Mouse (Mus musculus) CD8-positive naive resting alpha-beta T cell, adult 2 months (primary cell): ENCODE measurements around the gene Gpd2.

Experiments used
- DNase-seq, 2 experiments: peaks; one replicate each; pipeline ENCODE4 v3.0.0; 2022; ENCODE audit warnings: low read depth in 2 of 2, low spot score in 2 of 2

The Gpd2 gene

DNA sequence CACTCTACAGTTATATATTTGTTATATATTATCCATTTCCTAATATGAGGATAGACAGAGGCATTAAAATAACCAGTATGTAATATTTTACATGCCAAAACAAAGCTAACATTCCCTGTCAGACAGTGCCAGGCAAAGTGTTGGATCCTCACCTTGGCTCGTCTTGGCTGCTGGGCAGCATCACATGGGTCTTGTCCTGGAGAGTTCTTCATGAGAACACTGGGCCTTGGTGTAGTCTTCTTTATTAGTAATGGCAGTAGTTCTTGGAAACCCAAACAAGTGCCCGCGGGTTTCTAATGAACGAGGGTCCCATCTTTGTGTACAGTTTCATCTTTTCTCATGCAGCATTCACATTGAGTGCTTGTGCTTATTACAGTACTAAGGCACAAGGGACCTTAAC lies 59.8 kb downstream of the Gpd2 start:
- DNase-seq: no peak

GRCm38 (mm10) chr2:57301539-57301938 lies 64.1 kb downstream of the Gpd2 start:
- no peak for DNase-seq

DNA sequence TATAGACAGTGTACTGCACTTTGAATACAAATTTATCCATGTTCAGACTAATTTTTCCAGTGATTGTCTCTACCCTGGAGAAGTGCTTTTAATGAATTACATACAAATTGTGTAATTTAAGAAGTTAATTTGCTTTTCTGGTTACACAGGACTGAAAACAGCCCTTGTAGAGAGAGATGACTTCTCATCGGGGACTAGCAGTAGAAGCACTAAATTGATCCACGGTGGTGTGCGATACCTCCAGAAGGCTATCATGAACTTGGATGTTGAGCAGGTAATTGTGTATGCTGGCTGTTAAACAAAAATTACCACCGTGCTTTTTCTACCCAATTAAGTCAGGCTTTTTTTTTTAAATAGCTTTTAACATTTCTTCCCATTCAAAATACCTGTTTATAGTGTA lies 66.8 kb downstream of the Gpd2 start:
- DNase-seq: no peak

DNA sequence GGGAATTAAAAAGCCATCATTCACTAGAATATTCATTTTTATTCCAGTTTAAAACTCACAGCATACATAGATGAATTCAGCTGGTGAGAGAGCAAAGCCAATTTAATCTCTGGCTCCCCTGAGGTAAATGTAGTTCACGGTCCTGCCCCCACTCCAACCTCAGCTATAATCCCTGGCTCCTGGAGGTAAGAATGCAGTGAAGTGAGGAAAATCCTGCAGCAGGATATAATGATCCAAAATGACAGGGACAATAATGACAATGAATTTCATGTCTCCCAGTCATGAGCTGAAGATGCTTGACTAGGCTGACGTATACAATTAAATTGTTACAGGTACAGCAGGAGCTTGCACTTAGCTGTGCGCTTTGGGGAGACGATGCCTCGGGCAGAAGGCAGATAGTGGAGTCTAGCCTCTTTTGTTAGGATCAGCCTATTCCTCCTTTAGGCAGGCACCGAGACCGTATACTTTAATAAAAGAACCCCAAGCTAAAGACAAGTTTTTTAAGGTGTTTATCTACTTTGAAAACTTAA lies 74.9 kb downstream of the Gpd2 start:
- DNase-seq: no peak

DNA sequence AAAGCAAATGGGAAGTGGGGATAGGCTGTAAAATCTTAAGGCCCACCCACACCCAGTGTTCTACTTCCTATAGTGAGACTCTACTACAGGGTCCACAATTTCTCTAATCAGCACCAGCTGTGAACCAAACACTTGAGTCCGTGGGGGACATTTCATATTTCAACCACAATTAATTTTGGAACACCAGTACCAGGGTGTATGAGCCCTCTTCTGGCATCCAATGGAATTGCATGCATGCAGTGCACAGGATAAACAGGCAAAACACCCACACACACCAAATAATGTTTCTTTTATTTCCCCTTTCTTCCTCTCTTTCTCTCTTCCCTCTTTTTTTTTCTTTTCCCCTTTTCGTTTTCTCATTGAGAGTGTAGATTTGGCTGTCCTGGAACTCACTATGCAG lies 78.6 kb downstream of the Gpd2 start:
- DNase-seq: peak; percentile 7 to 27

GRCm38 (mm10) chr2:57318336-57318735 lies 80.9 kb downstream of the Gpd2 start:
- DNase-seq: no peak

DNA sequence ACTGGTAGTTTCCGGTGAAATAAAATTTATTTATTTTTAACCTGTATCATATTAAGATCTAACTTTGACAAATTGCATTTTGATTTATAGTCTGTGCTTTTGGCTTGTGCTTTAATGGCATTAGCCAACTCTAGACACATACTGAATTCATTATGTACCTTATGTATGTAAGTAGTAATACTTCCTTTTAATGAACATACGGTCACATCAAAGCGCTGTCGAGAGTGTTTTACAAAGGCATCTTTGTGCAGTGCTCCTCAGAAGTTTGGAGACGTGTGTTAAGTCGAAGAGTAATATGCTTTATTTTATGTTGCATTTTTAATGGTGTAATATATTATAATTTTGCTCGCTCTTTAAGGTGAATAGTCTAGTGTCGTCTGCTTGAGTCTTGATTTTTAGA lies 88.7 kb downstream of the Gpd2 start:
- no peak for DNase-seq

DNA sequence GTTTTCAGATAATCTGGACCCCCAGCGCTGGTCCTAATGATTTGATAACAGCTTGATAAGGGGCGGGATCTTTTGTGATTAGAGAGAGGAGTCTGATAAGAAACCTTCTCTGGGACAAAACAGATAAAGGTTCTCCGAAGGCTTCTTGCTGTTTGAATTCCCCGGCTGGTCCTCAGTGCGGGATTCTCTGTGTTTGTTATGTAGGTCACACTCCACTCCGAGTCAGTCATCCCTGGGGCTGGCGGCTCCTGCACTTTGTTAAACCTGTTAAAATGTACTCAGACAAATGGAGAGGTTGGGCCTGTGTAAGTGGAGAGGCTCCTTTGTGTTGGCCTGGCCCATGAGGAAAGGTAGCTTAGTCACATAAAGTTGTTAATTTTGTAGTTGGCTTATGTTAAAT lies 91.9 kb downstream of the Gpd2 start:
- no peak for DNase-seq

DNA sequence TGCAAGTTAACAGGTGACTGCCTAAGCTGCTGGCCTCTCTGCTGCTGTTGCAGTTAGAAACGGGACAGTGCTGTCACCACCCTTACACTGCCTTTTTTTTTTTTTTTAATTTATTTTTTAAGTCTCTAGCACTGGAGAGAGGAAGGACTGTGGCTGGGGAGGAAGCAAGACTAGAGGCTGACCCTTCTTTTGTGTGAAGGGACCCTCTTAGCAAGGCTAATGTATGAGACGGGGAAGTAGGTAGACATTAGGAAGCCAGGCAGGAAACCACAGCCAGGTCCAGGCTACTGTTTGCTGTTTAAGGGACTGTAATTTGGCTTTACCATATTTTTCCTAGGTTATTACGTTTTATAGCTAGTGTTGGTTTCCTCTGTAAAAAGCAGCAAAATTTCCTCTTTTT lies 93.4 kb downstream of the Gpd2 start:
- DNase-seq: no peak

GRCm38 (mm10) chr2:57331266-57331665 lies 93.8 kb downstream of the Gpd2 start:
- no peak for DNase-seq

GRCm38 (mm10) chr2:57333481-57333880 lies 96.0 kb downstream of the Gpd2 start:
- no peak for DNase-seq

DNA sequence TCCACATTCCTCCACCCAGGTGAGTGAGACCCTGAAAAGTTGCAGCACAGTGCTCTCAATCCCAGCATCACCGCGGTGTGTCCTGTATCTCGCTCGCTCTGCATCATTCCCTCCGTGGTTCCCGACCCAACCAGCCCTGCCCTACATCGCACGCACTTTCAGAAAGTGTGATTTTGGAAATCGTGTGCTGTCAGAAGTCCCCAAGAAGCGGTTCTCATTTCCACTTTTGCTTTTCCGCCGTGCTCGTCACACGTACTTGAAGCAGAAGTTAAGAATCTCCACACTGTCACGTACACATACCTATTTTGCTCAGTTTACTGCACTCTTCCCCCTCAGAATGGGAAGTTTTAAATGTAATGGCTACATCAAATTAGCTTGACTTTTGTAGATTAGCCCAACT lies 98.0 kb downstream of the Gpd2 start:
- DNase-seq: no peak

DNA sequence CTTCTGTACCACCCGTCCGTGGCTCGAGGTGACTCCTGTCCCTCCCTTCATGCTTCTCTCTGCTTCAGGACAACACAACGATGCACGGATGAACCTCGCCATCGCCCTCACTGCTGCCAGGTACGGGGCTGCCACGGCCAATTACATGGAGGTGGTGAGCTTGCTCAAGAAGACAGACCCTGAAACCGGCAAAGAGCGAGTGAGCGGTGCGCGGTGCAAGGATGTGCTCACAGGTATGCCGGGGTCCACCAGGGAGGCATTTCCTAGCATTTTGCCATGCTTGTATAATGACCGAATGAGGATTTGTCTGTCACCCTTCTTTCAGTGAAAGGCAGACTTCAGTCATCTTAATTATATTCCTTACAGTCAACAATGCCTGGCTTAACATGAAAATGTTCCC lies 101.3 kb downstream of the Gpd2 start:
- no peak for DNase-seq

GRCm38 (mm10) chr2:57342910-57343309 lies 105.5 kb downstream of the Gpd2 start:
- DNase-seq: no peak

GRCm38 (mm10) chr2:57350615-57351014 lies 113.2 kb downstream of the Gpd2 start:
- DNase-seq: no peak

GRCm38 (mm10) chr2:57353722-57354432 lies 116.4 kb downstream of the Gpd2 start:
- DNase-seq: no peak

GRCm38 (mm10) chr2:57354848-57355247 lies 117.4 kb downstream of the Gpd2 start:
- no peak for DNase-seq

DNA sequence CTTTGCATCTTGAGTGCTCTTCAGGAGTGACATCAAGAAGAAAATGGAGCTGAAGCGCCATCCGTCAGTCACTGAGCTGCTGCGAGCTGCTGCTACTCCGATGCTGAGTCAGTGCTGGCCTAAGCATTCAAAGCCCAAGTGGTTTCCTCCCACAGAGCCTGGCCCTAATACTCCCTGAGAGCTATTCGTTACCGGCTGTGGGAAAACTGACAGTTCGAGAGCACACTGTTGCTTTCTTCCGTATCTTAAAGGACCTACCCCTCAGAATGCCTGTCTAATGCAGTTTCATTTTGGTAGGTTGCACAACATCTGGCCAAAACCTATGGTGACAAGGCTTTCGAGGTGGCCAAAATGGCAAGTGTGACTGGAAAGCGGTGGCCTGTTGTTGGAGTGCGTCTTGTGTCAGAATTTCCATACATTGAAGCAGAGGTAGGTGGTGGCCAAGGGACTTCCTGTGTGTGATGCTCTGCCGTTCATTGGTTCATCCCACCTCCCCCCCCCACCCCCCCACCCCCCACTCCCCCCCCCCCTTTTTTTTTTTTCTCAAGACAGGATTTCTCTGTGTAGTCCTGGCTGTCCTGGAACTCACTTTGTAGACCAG lies 118.9 kb downstream of the Gpd2 start:
- no peak for DNase-seq

- DNase-seq: no peak
These were observed 125.1 kb downstream of the Gpd2 start for GRCm38 (mm10) chr2:57362503-57362902.

DNA sequence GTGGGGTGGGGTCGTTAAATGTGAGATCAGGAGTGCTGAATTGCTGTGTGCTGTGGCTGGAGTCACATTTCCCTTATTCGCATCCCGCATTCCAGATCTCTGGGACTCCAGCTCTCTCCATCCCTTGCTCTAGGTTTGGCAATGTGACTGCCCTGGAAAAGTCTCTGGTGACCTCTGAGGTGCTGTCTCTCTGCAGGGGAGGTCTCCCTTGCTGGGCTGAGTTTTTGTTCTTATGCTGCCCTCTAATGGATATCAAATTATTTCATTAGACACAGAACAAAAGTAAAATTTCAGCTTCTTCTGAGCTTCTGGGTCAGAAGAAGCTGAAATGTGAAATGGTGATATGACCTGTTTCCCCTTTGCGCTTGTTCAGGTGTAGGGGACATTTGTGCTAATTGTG lies 137.2 kb downstream of the Gpd2 start:
- no peak for DNase-seq

DNA sequence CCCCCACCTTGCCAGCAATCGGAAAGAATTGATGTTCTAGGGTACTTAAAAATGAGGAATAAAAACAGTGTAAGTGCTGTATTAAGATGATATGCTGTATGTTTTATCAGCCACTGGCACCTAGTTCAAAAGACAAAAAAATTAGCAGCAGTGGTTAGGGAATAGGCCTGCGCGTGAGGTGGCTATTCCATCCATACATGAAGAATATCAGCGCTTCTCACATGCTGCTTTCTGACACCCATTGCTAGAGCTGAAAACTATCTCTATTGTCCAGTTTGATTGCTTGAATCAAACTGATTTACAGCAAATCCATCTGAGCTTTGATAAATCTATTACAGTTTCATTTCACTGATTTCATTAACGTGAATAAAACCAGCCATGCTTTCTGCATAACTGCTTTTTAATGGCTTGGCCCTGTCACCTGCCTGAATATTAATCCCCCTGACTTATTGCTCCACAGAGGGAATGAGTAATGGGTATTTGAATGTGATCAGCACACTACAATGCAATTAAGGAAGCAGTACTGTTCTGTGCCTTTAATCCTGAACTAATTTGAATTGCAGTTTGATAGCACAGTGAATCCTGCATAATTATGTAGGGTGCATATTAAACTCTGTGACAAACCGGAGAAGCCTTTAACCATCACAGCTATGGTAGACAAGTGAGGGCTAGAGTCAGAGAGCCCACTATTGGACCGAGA lies 137.9 kb downstream of the Gpd2 start:
- no peak for DNase-seq

DNA sequence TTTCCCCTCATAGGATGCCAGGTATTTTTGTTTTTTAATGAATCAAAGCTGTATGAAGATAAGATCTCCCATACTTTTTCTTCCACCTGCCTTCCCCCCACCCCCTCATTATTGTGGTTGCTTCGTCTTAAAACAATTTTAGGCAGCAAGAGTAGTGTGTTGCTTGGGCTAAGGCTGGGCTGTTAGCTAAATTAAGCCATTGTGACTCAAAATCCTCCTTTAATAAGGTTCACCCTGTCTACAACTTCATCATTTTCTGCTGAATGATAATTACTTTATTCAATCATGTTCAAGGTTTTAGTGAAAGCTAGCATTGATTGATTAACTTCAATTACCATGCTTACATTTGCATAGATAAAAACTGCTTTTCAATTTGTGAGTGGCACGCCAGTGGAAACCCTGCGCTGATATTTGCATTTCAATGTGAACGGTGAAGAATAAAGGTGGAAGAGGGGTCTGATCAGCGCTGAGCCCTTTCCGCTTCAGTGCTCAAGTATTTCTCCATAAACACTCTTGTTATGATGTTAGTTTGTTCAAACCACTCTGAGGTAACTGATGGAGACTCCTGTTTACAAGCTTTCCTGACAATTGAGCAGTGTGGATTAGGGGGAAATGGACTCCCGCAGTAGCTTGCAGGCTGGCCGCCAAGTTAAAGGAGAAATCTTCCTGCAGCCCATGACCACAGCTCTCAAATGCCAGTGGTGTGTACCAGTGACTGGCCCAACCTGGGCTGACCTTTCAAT lies 140.9 kb downstream of the Gpd2 start:
- no peak for DNase-seq
